Mouse (Mus musculus) left cerebral cortex, adult 2 months (tissue): Measurements from ENCODE around the gene Commd1. TPM values are rescaled to one million over a fixed set of nuclear protein-coding genes. Genes with fewer than 3 reads are reported as not detected.

Experiments used
- DNase-seq, 2 experiments: peaks; one replicate each; pipeline ENCODE4 v3.0.0; 2021 to 2022; ENCODE audit warnings: low spot score in 2 of 2, mixed read lengths in 1 of 2; ENCODE audit errors: extremely low spot score in 1 of 2
- H3K27ac ChIP-seq: fragments of 200-600 bp; 2 replicates; pipeline ENCODE4 v1.8.1; 2022
- H3K4me3 ChIP-seq: fragments of 200-600 bp; 2 replicates; pipeline ENCODE4 v1.8.1; 2022
- CTCF ChIP-seq: fragments of 200-600 bp; IDR thresholded peaks from 2 replicates; pipeline ENCODE4 v1.8.1; 2022; ENCODE audit warnings: antibody characterized with exemption, mild to moderate bottlenecking, moderate library complexity
- intact Hi-C: fragments of 180-260 bp; cut with DNase I; formaldehyde crosslinking; loops from one replicate; pipeline ENCODE4 v1.15.1; 2025
- total RNA-seq, 2 experiments: library from RNA; stranded (reverse); gene quantifications; 2 replicates each; pipeline ENCODE4 v1.2.3; 2021

The Commd1 gene
- total RNA-seq, 2 experiments from 2014 or later = 36.7 to 47.7 TPM

GRCm38 (mm10) chr11:22852510-22852909, 129.7 kb downstream of the Commd1 start:
- peak overlapping the region; percentile 1; the same call in 1 of the 2 replicates for H3K27ac ChIP-seq
- H3K4me3 ChIP-seq = no peak overlapping the region
- TF ChIP-seq CTCF = no peak
- DNase-seq = no peak
- intact Hi-C loops = no loop called here

GRCm38 (mm10) chr11:22851416-22851815, 130.8 kb downstream of the Commd1 start:
- TF ChIP-seq CTCF = no peak
- intact Hi-C loops = no loop called here
- no peak for DNase-seq
- Histone ChIP-seq H3K4me3 (no peak overlapping the region), H3K27ac (no peak overlapping the region; the same call in 1 of the 2 replicates)

DNA sequence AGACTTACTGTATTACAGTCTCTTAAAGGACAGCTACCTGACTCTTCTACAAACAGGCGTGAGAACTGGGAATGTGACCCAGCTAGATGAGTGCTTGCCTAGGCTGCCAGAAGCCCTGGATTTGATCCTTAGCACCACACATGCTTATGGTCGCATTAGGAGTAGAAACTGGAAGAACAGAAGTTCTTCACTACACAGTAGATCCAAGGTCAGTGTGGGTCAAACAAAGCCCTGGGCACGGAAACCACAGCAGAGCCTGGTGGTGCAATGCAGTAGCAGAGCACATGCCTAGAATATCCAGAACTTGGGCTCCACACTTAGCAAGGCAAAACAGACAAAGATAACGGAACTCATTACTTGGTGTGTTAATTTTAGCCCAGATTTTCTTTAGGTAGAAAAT, 132.1 kb downstream of the Commd1 start:
- TF ChIP-seq CTCF = no peak
- Histone ChIP-seq H3K27ac (peak overlapping the region; percentile 45; the same call in 1 of the 2 replicates), H3K4me3 (no peak overlapping the region)
- no peak for DNase-seq
- intact Hi-C loops = no loop called here

- Histone ChIP-seq H3K27ac (no peak overlapping the region), H3K4me3 (no peak overlapping the region)
- TF ChIP-seq CTCF = no peak
- intact Hi-C loops = loop anchor here (5.0 kb wide), 2 partner anchors 131 to 211 kb away; no protein-coding TSS in a partner anchor
- no peak for DNase-seq
Measured at GRCm38 (mm10) chr11:22848649-22849195, 133.5 kb downstream of the Commd1 start.

- no peak for TF ChIP-seq CTCF
- no peak for DNase-seq
- intact Hi-C loops = loop anchor here (5.0 kb wide), 2 partner anchors 131 to 211 kb away; no protein-coding TSS in a partner anchor
- H3K27ac ChIP-seq = no peak overlapping the region; the same call in 1 of the 2 replicates
- no peak overlapping the region for H3K4me3 ChIP-seq
Measured at GRCm38 (mm10) chr11:22847732-22848648, 134.2 kb downstream of the Commd1 start.

DNA sequence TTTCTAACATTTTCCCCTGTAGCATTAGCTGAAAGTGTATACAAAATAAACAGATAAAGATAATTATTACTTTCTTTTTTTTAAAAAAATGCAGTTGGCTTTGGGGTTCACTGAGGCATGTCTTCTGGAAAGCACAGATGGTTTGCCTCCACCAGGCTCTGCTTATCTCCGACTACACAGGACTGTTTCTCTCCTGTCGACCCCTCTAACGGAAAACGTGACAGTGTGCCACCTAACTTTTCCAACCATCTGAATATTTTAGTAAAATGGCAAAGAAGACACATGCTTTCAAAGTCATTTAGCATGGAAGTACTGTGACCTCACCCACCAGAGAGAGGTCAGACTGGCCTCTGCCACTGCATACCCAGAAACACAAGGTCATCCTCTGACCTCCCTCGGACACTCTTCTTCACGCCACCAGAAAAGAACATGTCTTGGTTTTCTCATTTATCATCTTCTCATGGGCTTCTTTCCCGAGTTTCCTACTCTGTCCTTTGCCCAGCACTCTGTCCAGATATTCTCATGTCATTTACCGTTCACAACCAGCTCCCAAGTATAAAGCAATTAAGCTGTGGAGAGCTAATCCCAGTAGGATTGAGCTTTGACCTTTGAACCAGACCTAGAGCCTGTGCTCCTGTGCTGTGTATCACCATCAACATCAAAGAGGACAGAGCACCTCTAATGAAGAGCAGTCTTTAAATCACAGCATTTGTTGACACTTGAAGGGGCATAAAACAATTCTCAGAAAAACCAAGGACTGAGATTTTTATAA, 135.0 kb downstream of the Commd1 start:
- TF ChIP-seq CTCF = no peak
- Histone ChIP-seq H3K4me3 (no peak overlapping the region), H3K27ac (no peak overlapping the region)
- intact Hi-C loops = loop anchor here (5.0 kb wide), 2 partner anchors 130 to 210 kb away; no protein-coding TSS in a partner anchor
- DNase-seq = no peak

Other genes starting within 250 kb of the Commd1 start
- gene B3gnt2, start 121.4 kb downstream of the Commd1 start, total RNA-seq = 10 to 100 TPM; 13.8 to 16.0 TPM
- gene Zrsr1, start 10.4 kb downstream of the Commd1 start, total RNA-seq = 10 to 100 TPM; 70.0 to 75.6 TPM
- 10 to 100 TPM in 1 of 2 experiments, 1 to 10 TPM in 1; 9.5 to 14.7 TPM for gene Gm28048, start 292 bp downstream of the Commd1 start, total RNA-seq
- gene Cct4, start 8.1 kb upstream of the Commd1 start, total RNA-seq = 100 to 1,000 TPM in 1 of 2 experiments, 10 to 100 TPM in 1; 97.1 to 104 TPM
- gene Fam161a, start 25.1 kb upstream of the Commd1 start, total RNA-seq = 1 to 10 TPM; 4.9 to 5.0 TPM